Mouse (Mus musculus) embryonic fibroblast, embryonic 13.5 days (primary cell): ENCODE measurements around the gene Zfp322a. TPM values are rescaled to one million over a fixed set of nuclear protein-coding genes. Genes with fewer than 3 reads are reported as not detected.
A peak's percentile ranks its signal among the peaks of the same experiment; 100 is the strongest.
"Not testable (repeated sequence)": the region's sequence is repeated elsewhere in the genome, so short reads cannot be mapped to it uniquely, and the experiment has no call there.

Experiments used
- H3K27ac ChIP-seq: 2 replicates; pipeline ENCODE4 v1.5.1; 2012; ENCODE audit warnings: low read length, control low read depth, inconsistent platforms; ENCODE audit not compliant: insufficient read depth
- H3K4me1 ChIP-seq: 2 replicates; pipeline ENCODE4 v1.6.1; 2011; ENCODE audit warnings: low read length; ENCODE audit not compliant: control insufficient read depth, insufficient read depth
- H3K4me3 ChIP-seq: 2 replicates; pipeline ENCODE4 v1.5.1; 2011; ENCODE audit warnings: mild to moderate bottlenecking, control low read depth, low read length; ENCODE audit not compliant: insufficient read depth
- CTCF ChIP-seq: IDR thresholded peaks from 2 replicates; pipeline ENCODE4 v1.5.1; 2011; ENCODE audit warnings: mild to moderate bottlenecking, control low read depth, low read length, moderate library complexity, borderline replicate concordance; ENCODE audit not compliant: insufficient read depth
- POLR2A ChIP-seq: IDR thresholded peaks from 2 replicates; pipeline ENCODE4 v1.6.1; 2011; ENCODE audit warnings: low read depth, mild to moderate bottlenecking, control low read depth, low read length, moderate library complexity
- polyA plus RNA-seq: library from polyadenylated mRNA; stranded (reverse); fragments of >200 nt; gene quantifications from 2 replicates; pipeline ENCODE4 v1.2.4, GENCODE M21; 2011; ENCODE audit warnings: low read depth; ENCODE audit not compliant: missing spikeins, insufficient read length

Gene Zfp322a
- polyA plus RNA-seq, 1 experiment = 25.7 TPM

DNA sequence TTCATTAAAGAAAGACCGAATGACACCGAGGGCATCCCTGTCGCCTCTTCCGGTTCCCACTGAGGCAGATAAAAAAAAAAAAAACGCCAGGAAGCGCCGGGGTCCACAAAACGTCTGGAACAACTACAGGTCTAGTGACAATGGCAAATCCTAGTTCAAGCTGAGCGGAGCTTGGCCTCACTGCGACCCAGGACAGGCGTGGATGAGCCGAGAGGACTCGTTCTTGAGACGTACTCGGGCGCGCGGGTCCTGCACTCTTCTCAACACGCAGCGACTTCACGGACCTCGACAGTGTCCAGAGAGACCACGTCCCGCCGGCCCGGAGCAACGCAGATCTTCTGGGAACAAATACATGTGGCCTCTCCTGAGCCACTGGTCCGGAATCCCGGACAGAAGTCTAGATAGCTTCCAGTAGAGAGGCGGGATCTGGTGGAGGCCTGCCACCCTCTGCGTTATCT, 27.3 kb upstream of the Zfp322a start:
- no peaks in the 10 kb centered on the region for H3K4me1 ChIP-seq
- peak overlapping the region; percentile 84 for H3K4me3 ChIP-seq
- H3K27ac ChIP-seq = no peak overlapping the region
- no peak for TF ChIP-seq POLR2A
- no peak for TF ChIP-seq CTCF

DNA sequence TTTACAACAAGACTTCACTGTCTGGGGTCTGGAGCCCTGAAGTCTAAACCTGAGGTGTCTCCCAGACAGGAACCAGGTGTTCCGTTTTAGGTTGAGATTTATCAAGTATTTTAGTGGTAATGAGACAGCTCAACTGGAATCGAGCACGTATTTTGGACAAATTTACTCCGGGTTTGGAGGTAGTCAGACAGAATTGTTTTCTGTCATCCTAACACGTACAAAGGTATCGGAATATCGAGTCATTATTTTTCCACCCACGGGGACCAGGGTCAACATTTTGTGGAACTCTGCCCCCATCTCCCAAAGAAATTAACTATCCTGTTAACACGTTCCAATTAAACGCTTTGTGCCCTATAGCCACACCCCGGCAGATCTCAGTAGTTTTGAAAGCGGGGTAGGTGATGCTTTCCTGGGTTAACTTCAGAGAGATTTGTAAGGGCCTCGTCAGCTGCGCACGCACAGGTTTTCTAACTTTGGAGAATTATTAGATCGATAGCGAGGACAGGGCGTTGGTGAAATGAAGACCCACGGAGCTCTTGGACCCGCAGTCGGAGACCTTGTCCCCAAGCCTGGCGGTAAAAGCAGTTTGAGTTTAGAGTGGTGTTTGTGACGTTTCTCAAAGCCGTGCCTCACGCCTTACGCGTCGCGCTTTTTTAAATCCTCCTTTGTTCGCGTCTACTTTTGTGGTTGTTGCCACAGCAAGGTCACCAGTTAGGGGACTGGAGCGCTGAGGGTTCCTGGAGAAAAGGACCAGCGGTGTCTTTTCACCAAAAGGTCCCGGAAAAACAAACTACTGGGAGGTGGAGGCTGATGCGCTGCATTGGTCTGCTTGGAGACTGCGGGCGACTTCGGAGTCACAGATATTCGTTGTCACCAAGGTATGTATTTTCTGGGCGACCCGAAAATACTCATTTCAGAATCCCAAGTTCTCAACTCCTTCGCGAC, 26.6 kb upstream of the Zfp322a start:
- TF ChIP-seq CTCF = no peak
- no peak for TF ChIP-seq POLR2A
- H3K27ac ChIP-seq = no peak overlapping the region
- no peaks in the 10 kb centered on the region for H3K4me1 ChIP-seq
- H3K4me3 ChIP-seq = peak overlapping the region; percentile 84

DNA sequence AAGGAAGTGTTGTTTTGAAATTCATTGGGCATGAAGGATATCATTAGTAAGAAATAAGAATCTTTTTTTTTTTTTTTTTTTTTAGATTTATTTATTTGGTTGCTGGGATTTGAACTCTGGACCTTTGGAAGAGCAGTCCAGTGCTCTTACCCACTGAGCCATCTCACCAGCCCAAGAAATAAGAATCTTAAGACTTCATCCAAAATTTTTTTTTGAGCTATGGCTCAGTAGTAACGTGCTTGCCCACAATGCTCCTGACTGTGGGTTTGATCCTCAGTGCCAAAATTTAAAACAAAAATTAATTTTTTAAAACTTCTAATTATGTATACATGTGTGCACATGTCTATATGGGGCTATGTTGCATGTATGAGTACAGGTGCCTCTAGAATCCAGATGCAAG, 18.5 kb upstream of the Zfp322a start:
- Histone ChIP-seq H3K4me3 (no peak overlapping the region), H3K27ac (no peak overlapping the region), H3K4me1 (no peaks in the 10 kb centered on the region)
- TF ChIP-seq POLR2A (no peak), CTCF (no peak)

DNA sequence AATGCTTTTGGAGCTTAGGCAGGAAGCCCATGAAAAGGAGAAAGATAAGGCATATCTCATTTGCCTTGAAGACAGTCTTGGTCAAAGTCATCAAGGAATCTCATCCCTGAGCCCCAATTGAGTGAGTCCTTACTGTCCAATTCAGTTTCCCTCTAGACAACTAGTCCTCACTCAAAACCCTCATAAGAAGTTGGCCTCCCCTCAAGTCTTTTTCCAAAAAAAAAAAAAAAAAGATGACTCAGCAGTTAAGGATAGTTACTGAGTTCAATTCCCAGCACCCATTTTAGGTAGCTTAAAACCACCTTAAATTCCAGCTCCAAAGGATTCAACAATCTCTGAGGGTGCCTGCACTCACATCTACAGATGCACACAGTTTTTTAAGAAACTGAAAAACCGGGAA, 14.1 kb upstream of the Zfp322a start:
- Histone ChIP-seq H3K27ac (no peak overlapping the region), H3K4me3 (no peak overlapping the region), H3K4me1 (no peaks in the 10 kb centered on the region)
- TF ChIP-seq CTCF (no peak), POLR2A (no peak)

DNA sequence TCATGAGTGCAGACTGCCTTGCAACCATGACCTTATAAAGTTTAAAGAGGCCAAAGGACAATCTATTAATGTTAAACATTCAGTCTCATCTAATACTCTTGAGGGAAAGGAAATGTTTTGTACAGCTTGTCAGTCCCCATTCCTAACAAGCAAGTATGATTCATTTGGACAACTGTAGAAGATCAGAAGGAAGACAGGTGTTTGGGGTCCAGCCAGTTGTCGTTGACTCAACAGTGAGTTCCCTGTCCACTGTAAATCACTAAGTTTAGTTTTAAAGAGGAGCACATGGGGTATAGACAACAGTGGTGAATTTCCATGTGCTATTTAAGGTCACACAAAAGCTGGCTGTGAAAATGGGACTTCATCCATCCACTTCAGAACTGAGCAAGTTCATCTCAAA, 3.4 kb upstream of the Zfp322a start:
- no peaks in the 10 kb centered on the region for H3K4me1 ChIP-seq
- H3K4me3 ChIP-seq = no peak overlapping the region
- no peak for TF ChIP-seq CTCF
- no peak for TF ChIP-seq POLR2A
- H3K27ac ChIP-seq = no peak overlapping the region

DNA sequence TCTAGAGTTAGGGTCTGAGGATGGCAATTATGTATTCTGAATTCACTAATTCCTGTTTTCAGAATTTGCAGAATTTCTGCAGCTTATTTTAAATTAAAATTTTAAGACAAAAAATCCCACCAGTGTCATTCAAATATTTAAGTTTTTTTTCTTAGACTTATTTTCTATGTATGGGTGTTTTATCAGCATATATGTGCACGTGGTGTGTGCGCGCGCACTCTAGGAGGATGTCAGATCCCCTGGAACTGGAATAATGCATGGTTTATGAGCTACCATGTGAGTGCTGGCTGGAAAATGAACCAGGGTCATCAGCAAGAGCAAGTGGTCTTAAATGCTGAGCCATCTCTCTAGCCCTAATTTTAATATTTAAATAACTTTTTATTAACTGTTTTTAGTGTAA, 1.1 kb upstream of the Zfp322a start:
- H3K27ac ChIP-seq = no peak overlapping the region
- no peaks in the 10 kb centered on the region for H3K4me1 ChIP-seq
- TF ChIP-seq POLR2A = no peak
- TF ChIP-seq CTCF = no peak
- H3K4me3 ChIP-seq = no peak overlapping the region

DNA sequence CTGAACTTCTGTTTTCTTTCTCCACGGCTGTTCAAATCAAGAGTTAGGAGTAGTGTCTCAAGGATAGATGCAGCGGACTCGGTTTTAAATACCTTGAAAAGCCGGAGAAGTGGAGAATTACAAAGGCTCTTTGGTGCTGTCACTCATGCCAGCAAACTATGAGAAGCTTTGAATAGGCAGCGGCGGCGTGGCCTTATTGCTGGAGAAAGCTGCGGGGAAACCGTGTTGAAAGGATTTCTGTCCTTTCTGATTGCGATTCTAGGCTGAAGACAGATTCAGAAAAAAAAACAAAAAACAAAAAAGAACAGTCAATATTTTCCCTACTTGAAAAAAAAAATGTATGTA, 385 bp upstream of the Zfp322a start:
- Histone ChIP-seq H3K27ac (peak overlapping the region; percentile 51), H3K4me1 (no peaks in the 10 kb centered on the region; the same call in 1 of the 2 replicates), H3K4me3 (peak overlapping the region; percentile 60)
- TF ChIP-seq POLR2A = no peak
- no peak for TF ChIP-seq CTCF

DNA sequence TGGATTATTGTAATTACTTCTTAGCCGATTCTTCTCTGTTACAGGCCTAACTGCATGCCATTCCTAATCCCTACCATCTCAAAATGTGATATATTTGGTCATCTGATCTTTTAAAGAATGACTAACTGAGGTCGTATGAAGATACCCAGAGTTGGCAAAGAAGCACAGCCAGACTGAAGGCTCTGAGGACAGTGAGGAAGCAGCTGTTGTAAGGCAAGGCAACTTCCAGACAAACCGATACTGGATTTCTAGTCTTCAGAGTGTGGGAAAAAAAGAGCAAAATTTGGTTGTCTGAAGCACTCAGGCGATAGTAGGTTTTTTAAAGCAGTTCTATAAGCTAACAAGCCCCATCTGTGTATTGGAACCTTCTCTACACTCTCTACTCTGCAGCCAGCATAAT, 7.5 kb downstream of the Zfp322a start:
- Histone ChIP-seq H3K27ac (no peak overlapping the region), H3K4me1 (no peaks in the 10 kb centered on the region; the same call in 1 of the 2 replicates), H3K4me3 (no peak overlapping the region)
- TF ChIP-seq CTCF (no peak), POLR2A (no peak)

DNA sequence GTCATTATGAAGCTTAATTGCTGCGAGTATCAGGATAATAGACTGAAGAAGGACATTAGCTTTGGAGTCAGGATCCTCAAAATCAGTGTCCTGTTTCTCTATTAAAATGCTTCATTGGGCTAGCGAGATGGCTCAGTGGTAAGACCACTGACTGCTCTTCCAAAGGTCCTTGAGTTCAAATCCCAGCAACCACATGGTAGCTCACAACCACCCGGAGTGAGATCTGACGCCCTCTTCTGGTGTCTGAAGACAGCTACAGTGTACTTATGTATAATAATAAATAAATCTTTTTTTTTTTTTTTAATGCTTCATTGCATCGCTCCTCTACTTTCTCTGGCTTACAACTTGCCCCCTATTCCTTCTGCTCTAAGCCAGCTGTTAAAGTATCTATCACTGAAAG, 14.5 kb downstream of the Zfp322a start:
- H3K4me3 ChIP-seq, H3K27ac ChIP-seq, H3K4me1 ChIP-seq: not testable (repeated sequence)

DNA sequence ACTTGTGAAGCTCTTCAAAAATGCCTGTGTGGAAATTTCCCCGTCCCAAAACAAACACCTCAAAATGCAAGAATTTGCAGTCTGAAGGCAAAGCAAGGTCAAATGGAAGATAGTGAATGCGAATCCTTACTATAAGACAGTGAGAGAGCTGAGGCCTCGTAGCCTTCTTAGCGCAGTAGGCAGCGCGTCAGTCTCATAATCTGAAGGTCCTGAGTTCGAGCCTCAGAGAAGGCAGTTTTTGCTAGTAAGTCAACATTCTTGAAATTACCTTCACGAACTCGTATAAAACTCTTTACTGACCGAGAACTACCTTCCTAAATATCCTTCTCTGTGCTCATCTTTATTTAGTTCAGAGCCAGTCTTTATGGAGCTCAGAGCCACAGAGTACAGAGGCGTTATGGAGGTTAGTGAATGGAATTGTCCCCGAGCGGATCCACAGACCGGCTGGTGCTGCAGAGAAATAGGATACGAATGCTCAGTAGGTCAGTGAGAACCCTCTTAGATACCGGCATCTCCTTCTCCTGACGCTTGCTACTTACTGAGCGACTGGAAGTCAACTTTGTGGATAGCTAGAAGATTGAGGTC, 51.6 kb downstream of the Zfp322a start:
- 0 out of 2 replicates have a peak, but pooled peaks cover 2% of the 10 kb centered on the region for H3K4me1 ChIP-seq
- peak overlapping the region; percentile 27 for H3K4me3 ChIP-seq
- no peak for TF ChIP-seq POLR2A
- no peak for TF ChIP-seq CTCF
- no peak overlapping the region for H3K27ac ChIP-seq
